Mouse (Mus musculus): ENCODE results near the gene Abcc5.

- TF ChIP-seq CTCF (IDR thresholded peaks at IDR 0.05; ENCODE audit: borderline replicate concordance, control insufficient read depth, extremely low read depth, insufficient read depth, low read length, poor library complexity), result no peak
- TF ChIP-seq POLR2A (IDR thresholded peaks at IDR 0.05; ENCODE audit: control insufficient read depth, extremely low read depth, insufficient read depth, low read length, poor library complexity), result no peak
Observed at GRCm38 (mm10) chr16:20418054-20418453, 8.1 kb downstream of the Abcc5 start.
